Mouse (Mus musculus): ENCODE results near the gene Arhgef17. TPM values are rescaled to one million over a fixed set of nuclear protein-coding genes. Genes with fewer than 3 reads are reported as not detected.

The Arhgef17 gene
- polyA plus RNA-seq, 1 experiment from 2014 or later: 12.9 TPM

GRCm38 (mm10) chr7:100932481-100933007 is 637 bp upstream of the Arhgef17 start:
- whole genome bisulfite sequencing: under 1% methylated on average over 27 of the region's 27 CpGs
- peaks cover 34% of the 10 kb centered on the region for H3K4me1 ChIP-seq (replicated peaks; ENCODE audit: control insufficient read depth, insufficient read depth, low read length)
- DNase-seq (ENCODE audit: low spot score): peak; percentile 97
- H3K9ac ChIP-seq (ENCODE audit: low read length): peak overlapping the region; percentile 43
- H3K9me3 ChIP-seq (ENCODE audit: control insufficient read depth, low read length): no peaks in the 10 kb centered on the region
- H3K27me3 ChIP-seq (replicated peaks; ENCODE audit: control insufficient read depth, insufficient read depth, low read length): no peaks in the 10 kb centered on the region
- H3K36me3 ChIP-seq (ENCODE audit: control insufficient read depth, insufficient read depth, low read length): peaks cover 14% of the 10 kb centered on the region; the same call in 1 of the 2 replicates
- peak overlapping the region; percentile 94 for H3K4me2 ChIP-seq (ENCODE audit: low read length)
- H3K27ac ChIP-seq (ENCODE audit: low read depth): peak overlapping the region; percentile 99
- ATAC-seq (replicated peaks; ENCODE audit: low FRiP score, low TSS enrichment, low read depth): peak; percentile 89
- peak overlapping the region; percentile 81 for H3K4me3 ChIP-seq (ENCODE audit: low read depth, low read length)

- ATAC-seq (replicated peaks; ENCODE audit: low FRiP score, low TSS enrichment, low read depth): peak; percentile 13
These were observed 486 bp downstream of the Arhgef17 start for GRCm38 (mm10) chr7:100931316-100931925.

GRCm38 (mm10) chr7:100930619-100931315 is 1.1 kb downstream of the Arhgef17 start:
- 2% methylated on average over 53 of the region's 53 CpGs for WGBS

More at GRCm38 (mm10) chr7:100931316-100931925, 486 bp downstream of the Arhgef17 start:
- H3K4me3 ChIP-seq (ENCODE audit: low read depth, low read length): peak overlapping the region; percentile 81
- WGBS: under 1% methylated on average over 72 of the region's 73 CpGs
- H3K27ac ChIP-seq (ENCODE audit: low read depth): peak overlapping the region; percentile 99
- no peaks in the 10 kb centered on the region for H3K27me3 ChIP-seq (replicated peaks; ENCODE audit: control insufficient read depth, insufficient read depth, low read length)
- H3K9ac ChIP-seq (ENCODE audit: low read length): peak overlapping the region; percentile 92
- H3K36me3 ChIP-seq (ENCODE audit: control insufficient read depth, insufficient read depth, low read length): peaks cover 14% of the 10 kb centered on the region; the same call in 1 of the 2 replicates
- DNase-seq (ENCODE audit: low spot score): no peak
- H3K4me1 ChIP-seq (replicated peaks; ENCODE audit: control insufficient read depth, insufficient read depth, low read length): peaks cover 45% of the 10 kb centered on the region
- H3K4me2 ChIP-seq (ENCODE audit: low read length): peak overlapping the region; percentile 94
- H3K9me3 ChIP-seq (ENCODE audit: control insufficient read depth, low read length): no peaks in the 10 kb centered on the region

GRCm38 (mm10) chr7:100929639-100930303 is 2.1 kb downstream of the Arhgef17 start:
- H3K27me3 ChIP-seq (replicated peaks; ENCODE audit: control insufficient read depth, insufficient read depth, low read length): no peaks in the 10 kb centered on the region
- ATAC-seq (replicated peaks; ENCODE audit: low FRiP score, low TSS enrichment, low read depth): no peak
- H3K4me3 ChIP-seq (ENCODE audit: low read depth, low read length): peak overlapping the region; percentile 81
- H3K4me1 ChIP-seq (replicated peaks; ENCODE audit: control insufficient read depth, insufficient read depth, low read length): peaks cover 62% of the 10 kb centered on the region
- no peaks in the 10 kb centered on the region for H3K9me3 ChIP-seq (ENCODE audit: control insufficient read depth, low read length)
- DNase-seq (ENCODE audit: low spot score): no peak
- H3K4me2 ChIP-seq (ENCODE audit: low read length): peak overlapping the region; percentile 94
- peak overlapping the region; percentile 92 for H3K9ac ChIP-seq (ENCODE audit: low read length)
- H3K27ac ChIP-seq (ENCODE audit: low read depth): no peak overlapping the region
- 64% methylated on average over 19 of the region's 19 CpGs for WGBS
- peaks cover 21% of the 10 kb centered on the region; the same call in 1 of the 2 replicates for H3K36me3 ChIP-seq (ENCODE audit: control insufficient read depth, insufficient read depth, low read length)

More at GRCm38 (mm10) chr7:100930619-100931315, 1.1 kb downstream of the Arhgef17 start:
- no peaks in the 10 kb centered on the region for H3K27me3 ChIP-seq (replicated peaks; ENCODE audit: control insufficient read depth, insufficient read depth, low read length)
- peak overlapping the region; percentile 99 for H3K27ac ChIP-seq (ENCODE audit: low read depth)
- no peaks in the 10 kb centered on the region for H3K9me3 ChIP-seq (ENCODE audit: control insufficient read depth, low read length)
- ATAC-seq (replicated peaks; ENCODE audit: low FRiP score, low TSS enrichment, low read depth): 0 out of 2 replicates have a peak, but pooled peaks have one; percentile 4
- peak overlapping the region; percentile 81 for H3K4me3 ChIP-seq (ENCODE audit: low read depth, low read length)
- H3K36me3 ChIP-seq (ENCODE audit: control insufficient read depth, insufficient read depth, low read length): peaks cover 14% of the 10 kb centered on the region; the same call in 1 of the 2 replicates
- peaks cover 52% of the 10 kb centered on the region for H3K4me1 ChIP-seq (replicated peaks; ENCODE audit: control insufficient read depth, insufficient read depth, low read length)
- DNase-seq (ENCODE audit: low spot score): peak; percentile 83
- H3K9ac ChIP-seq (ENCODE audit: low read length): peak overlapping the region; percentile 92
- H3K4me2 ChIP-seq (ENCODE audit: low read length): peak overlapping the region; percentile 94

GRCm38 (mm10) chr7:100928456-100928855 is 3.5 kb downstream of the Arhgef17 start:
- DNase-seq (ENCODE audit: low spot score) (no peak), ATAC-seq (replicated peaks; ENCODE audit: low FRiP score, low TSS enrichment, low read depth) (no peak)
- Histone ChIP-seq H3K4me3 (ENCODE audit: low read depth, low read length) (peak overlapping the region; percentile 81), H3K4me1 (replicated peaks; ENCODE audit: control insufficient read depth, insufficient read depth, low read length) (peaks cover 74% of the 10 kb centered on the region), H3K9me3 (ENCODE audit: control insufficient read depth, low read length) (no peaks in the 10 kb centered on the region), H3K9ac (ENCODE audit: low read length) (peak overlapping the region; percentile 48), H3K27ac (ENCODE audit: low read depth) (no peak overlapping the region), H3K36me3 (ENCODE audit: control insufficient read depth, insufficient read depth, low read length) (peaks cover 28% of the 10 kb centered on the region), H3K4me2 (ENCODE audit: low read length) (peak overlapping the region; percentile 94), H3K27me3 (replicated peaks; ENCODE audit: control insufficient read depth, insufficient read depth, low read length) (no peaks in the 10 kb centered on the region)
- WGBS: 34% methylated on average over 9 of the region's 9 CpGs

GRCm38 (mm10) chr7:100927287-100928000 is 4.5 kb downstream of the Arhgef17 start:
- peak overlapping the region; percentile 48 for H3K9ac ChIP-seq (ENCODE audit: low read length)
- H3K4me1 ChIP-seq (replicated peaks; ENCODE audit: control insufficient read depth, insufficient read depth, low read length): peaks cover 74% of the 10 kb centered on the region
- no peaks in the 10 kb centered on the region for H3K9me3 ChIP-seq (ENCODE audit: control insufficient read depth, low read length)
- no peak overlapping the region for H3K27ac ChIP-seq (ENCODE audit: low read depth)
- no peak for ATAC-seq (replicated peaks; ENCODE audit: low FRiP score, low TSS enrichment, low read depth)
- WGBS: 7% methylated on average over 7 of the region's 7 CpGs
- no peak for DNase-seq (ENCODE audit: low spot score)
- H3K4me2 ChIP-seq (ENCODE audit: low read length): peak overlapping the region; percentile 94
- no peaks in the 10 kb centered on the region for H3K27me3 ChIP-seq (replicated peaks; ENCODE audit: control insufficient read depth, insufficient read depth, low read length)
- peak overlapping the region; percentile 81 for H3K4me3 ChIP-seq (ENCODE audit: low read depth, low read length)
- peaks cover 38% of the 10 kb centered on the region for H3K36me3 ChIP-seq (ENCODE audit: control insufficient read depth, insufficient read depth, low read length)

GRCm38 (mm10) chr7:100926311-100926923 is 5.5 kb downstream of the Arhgef17 start:
- Histone ChIP-seq H3K4me2 (ENCODE audit: low read length) (peak overlapping the region; percentile 94), H3K9ac (ENCODE audit: low read length) (peak overlapping the region; percentile 48), H3K4me3 (ENCODE audit: low read depth, low read length) (peak overlapping the region; percentile 81), H3K27me3 (replicated peaks; ENCODE audit: control insufficient read depth, insufficient read depth, low read length) (no peaks in the 10 kb centered on the region), H3K4me1 (replicated peaks; ENCODE audit: control insufficient read depth, insufficient read depth, low read length) (peaks cover 74% of the 10 kb centered on the region), H3K36me3 (ENCODE audit: control insufficient read depth, insufficient read depth, low read length) (peaks cover 46% of the 10 kb centered on the region), H3K27ac (ENCODE audit: low read depth) (peak overlapping the region; percentile 43; the same call in 1 of the 2 replicates), H3K9me3 (ENCODE audit: control insufficient read depth, low read length) (no peaks in the 10 kb centered on the region)
- 15% methylated on average over 12 of the region's 12 CpGs for WGBS
- DNase-seq (ENCODE audit: low spot score): no peak
- ATAC-seq (replicated peaks; ENCODE audit: low FRiP score, low TSS enrichment, low read depth): no peak

Measured in intestine, embryonic 14.5 days (tissue).